Mouse (Mus musculus) urinary bladder, postnatal 36 days (tissue): ENCODE measurements around the gene Dhh.
A peak's percentile ranks its signal among the peaks of the same experiment; 100 is the strongest.
"Not testable (repeated sequence)": the region's sequence is repeated elsewhere in the genome, so short reads cannot be mapped to it uniquely, and the experiment has no call there.

Experiments
- DNase-seq, 2 experiments: peaks; one replicate each; pipeline ENCODE4 v3.0.0; 2022; ENCODE audit warnings: low spot score in 2 of 2, mixed read lengths in 1 of 2

The Dhh gene

GRCm38 (mm10) chr15:98897928-98898800, at the start of gene Dhh:
Gene Dhh, minus strand, starts transcription at chr15:98898540.
- DNase-seq = no peak

DNA sequence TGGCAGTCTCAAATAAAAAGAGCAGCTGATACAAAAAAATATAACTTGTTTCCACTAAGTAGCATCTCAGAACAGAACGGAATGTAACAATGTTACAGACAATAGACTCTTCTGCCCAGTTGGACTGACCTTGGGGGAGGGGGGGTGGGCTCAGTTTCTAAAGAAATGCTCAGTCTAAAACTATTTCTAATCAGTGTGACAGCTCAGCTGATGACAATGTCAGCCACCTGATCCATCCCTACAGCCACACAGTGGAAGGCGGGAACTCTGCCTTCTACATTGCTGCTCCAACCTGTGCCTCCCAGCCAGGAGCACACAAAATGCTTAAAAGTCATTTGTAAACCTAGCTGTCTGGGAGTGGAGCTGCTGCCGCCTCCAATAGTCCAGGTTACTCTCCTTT, 49.5 kb upstream of the Dhh start:
- no peak for DNase-seq

- no peak for DNase-seq
Measured at GRCm38 (mm10) chr15:98943133-98943532, 44.8 kb upstream of the Dhh start.

DNA sequence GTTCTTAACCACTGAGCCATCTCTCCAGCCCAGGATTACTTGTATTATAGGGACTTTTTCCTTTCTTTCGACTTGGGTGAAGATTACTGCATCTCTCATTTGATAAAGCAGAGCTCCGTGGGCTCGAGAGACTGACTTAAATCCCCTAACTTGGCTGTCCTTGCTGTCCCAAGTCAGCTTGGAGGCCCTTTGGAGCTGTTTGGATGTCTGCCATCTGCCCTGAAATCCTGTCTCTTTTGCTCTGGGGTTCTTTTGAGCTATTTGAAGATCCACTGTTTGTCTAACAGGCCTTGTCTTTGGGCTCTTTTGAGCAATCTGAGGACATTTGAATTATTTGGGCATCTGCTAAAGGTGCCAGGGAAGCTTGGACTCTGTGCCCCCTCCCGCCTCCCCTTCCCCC, 43.7 kb upstream of the Dhh start:
- DNase-seq = no peak

- no peak for DNase-seq
Measured at GRCm38 (mm10) chr15:98941539-98941938, 43.2 kb upstream of the Dhh start.

DNA sequence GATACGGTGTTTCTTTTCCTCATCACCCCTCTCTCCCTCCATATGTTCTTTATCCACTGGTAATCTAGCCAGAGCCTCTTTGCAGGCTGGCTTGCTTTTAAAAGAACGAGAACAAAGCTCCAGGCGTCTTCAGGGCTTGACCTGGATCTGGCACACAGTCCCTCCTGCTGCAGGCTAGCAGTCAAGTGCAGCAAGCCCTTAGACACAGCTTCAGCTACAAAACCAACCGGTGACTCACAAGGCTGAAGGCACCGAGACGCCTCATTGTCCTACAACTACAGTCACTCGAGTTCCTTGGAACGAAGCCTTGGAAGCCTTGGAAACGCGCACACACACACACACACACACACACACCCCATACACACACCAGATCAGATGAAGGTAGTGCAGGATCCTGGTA, 42.5 kb upstream of the Dhh start:
- DNase-seq = no peak

GRCm38 (mm10) chr15:98934217-98934839, 36.0 kb upstream of the Dhh start, which contains the start of gene Tuba1b:
Gene Tuba1b, minus strand, starts transcription at chr15:98934565.
- DNase-seq = peak; percentile 86 to 91

DNA sequence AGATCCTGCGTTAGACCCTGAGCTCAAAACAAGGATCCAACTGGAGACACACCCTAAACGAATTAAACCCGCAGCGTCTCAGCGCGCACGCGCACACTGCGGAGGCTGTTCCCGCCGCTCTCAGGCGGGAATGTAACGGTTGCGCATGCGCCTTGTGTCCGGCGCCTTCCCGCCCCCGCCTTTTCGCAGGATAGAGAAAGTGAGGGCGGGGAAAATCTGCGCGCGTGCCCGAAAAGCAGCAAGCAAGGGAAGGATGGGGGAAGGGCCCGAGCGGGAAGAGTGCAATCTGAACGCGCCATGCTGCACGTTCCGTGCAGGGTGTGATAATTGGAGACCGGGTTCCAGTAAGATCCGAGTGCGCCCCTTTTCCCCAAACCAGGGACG, 35.5 kb upstream of the Dhh start:
- peak; percentile 87 to 96 for DNase-seq

DNA sequence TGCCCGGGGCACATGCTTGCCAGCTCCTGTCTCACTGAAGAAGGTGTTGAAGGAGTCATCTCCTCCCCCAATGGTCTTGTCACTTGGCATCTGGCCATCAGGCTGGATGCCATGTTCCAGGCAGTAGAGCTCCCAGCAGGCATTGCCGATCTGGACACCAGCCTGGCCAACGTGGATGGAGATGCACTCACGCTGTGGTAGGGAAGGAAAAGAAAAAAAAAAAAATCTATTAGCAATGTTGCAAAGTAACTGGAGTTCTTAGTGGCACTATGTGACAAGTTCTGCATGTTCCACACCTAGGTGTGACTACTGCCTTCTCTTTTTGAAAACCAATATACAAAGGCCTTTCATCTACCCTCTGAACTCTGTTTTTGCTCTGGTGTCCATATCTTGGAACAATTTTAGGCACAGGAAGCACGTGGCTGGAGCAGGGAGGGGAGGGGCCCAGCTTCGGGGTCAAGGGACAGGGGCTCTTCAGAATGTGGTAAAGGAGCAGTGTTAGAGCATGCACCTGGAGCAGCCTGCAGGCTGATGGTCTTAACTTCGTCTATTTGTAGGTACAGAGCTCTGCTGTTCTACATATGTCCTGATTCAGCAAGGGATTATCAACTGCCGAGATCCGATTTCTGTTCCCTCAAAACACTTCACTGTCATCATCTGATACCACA, 34.8 kb upstream of the Dhh start:
- DNase-seq = not testable (repeated sequence)

DNA sequence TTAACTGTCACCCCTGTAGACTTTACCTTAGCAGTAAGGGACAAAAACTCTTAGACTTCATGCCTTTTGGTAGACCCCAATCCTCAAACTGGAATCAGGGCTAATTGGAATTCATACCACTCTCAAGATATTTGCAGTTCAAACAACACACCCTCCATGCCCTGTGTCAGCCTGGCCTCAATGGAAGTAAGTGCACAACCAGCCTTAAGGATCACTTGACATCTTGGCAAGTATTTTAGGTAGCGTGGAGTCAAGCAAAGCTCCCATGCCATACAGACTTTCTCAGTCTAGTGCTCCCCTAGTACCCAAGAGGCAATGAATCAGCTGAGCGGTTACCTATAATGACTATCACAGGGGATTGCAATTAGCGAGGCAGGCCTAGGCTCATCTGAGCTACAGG, 32.7 kb upstream of the Dhh start:
- no peak for DNase-seq

DNA sequence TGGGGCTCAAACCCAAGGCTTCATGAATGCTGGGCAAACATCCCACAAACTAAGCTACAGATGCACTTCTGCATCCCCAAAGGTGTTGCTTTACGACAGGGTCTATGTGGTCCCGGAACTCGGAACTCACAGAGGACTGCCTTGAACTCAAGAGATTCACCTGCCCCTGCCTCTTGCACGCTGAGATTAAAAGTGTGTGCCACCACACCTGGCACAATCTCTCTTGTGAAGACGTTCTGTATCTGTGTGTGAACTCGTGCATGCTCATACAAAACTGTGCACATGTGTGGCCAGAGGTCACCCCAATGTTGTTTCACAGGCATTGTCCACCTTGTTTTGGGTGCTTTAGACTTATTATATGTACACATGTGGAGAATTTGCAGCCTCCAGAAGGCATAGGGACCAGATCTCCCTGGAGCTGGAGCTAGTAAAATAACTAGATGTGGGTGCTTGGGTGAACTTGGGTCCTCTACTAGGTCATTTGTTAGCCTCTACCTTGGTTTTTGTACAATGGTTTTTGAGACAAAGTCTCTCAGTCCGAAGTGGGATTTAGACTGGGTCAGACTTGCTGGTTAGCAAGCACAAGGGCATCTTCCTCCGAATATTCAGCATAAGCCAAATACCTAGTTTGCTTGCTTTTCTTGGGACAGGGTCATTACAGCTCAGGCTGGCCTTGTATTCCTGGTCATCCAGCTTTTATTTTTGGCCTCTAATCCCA, 31.8 kb upstream of the Dhh start:
- DNase-seq = no peak

- DNase-seq = peak; percentile 62 to 72
Measured at GRCm38 (mm10) chr15:98928598-98929240, 30.4 kb upstream of the Dhh start.

GRCm38 (mm10) chr15:98927566-98927965, 29.2 kb upstream of the Dhh start:
- DNase-seq = no peak

DNA sequence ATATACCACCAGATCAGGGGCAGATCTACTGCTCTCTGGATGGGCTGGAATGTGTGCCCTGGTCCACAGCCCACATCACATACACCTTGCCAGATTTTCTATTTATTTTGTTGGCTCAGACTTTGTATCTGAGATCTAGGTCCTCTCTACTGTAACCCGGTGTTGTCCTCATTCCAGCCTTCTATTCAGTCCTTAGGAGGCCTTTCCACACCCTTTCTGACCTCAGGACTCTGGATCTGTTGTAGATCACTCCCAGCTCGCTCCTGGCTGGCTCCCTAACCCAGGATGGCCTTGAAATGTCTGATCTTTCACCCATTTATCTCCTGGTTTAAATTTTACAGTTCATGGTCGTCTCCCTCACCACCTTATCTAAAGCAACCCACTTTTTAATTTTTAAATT, 26.3 kb upstream of the Dhh start:
- DNase-seq = no peak

GRCm38 (mm10) chr15:98923031-98923537, 24.7 kb upstream of the Dhh start:
- no peak for DNase-seq

DNA sequence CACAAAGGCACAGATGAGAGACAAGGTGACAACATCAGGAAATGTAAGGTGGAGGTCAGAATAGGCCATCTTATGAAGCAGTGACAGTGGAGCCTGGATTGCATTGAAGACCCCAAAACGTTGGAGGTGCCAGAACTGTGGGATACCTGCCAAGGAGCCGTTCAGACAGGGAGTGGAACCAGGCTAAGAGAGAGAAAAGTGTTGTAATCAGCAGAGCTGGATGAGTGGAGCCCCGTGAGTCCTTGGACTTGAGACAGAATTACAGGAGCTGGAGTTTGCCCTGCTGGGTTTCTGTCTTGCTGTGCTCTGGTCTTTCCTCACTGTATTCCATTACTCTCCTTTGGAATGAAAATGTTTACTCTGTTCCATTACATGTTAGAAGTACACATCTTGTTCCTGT, 24.2 kb upstream of the Dhh start:
- no peak for DNase-seq

DNA sequence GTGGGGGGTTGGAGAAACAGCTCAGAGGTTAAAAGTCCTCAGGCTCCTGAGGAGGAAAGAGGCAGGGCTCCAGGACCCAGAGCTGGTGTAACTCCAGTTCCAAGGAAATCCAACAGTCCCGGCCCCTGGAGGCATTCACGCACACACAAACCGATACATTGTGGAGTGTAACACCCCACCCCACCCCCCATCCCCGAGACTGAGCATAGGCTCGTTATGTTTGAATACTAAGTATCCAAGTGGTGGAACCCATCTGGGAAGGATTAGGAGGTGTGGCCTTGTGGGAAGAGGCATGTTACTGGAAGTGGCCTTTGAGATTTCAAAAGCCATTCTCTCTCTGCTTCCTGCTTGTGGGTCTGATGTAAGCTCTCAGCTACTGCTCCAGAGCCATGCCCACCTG, 23.2 kb upstream of the Dhh start:
- DNase-seq = no peak

DNA sequence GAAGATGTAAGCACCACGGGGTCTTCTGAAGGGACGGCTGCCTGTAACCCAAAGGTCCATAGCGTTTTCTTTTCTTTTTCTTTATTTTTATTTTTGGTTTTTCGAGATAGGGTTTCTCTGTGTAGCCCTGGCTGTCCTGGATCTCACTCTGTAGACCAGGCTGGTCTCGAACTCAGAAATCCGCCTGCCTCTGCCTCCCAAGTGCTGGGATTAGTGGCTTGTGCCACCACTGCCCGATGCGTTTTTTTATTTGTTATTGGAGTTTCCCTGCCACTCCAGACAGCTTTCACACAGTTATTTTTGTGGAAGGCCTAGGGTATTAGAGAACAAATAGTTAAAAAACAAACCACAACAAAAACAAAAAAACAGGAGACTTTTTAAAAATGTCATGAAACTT, 20.2 kb upstream of the Dhh start:
- not testable (repeated sequence) for DNase-seq

DNA sequence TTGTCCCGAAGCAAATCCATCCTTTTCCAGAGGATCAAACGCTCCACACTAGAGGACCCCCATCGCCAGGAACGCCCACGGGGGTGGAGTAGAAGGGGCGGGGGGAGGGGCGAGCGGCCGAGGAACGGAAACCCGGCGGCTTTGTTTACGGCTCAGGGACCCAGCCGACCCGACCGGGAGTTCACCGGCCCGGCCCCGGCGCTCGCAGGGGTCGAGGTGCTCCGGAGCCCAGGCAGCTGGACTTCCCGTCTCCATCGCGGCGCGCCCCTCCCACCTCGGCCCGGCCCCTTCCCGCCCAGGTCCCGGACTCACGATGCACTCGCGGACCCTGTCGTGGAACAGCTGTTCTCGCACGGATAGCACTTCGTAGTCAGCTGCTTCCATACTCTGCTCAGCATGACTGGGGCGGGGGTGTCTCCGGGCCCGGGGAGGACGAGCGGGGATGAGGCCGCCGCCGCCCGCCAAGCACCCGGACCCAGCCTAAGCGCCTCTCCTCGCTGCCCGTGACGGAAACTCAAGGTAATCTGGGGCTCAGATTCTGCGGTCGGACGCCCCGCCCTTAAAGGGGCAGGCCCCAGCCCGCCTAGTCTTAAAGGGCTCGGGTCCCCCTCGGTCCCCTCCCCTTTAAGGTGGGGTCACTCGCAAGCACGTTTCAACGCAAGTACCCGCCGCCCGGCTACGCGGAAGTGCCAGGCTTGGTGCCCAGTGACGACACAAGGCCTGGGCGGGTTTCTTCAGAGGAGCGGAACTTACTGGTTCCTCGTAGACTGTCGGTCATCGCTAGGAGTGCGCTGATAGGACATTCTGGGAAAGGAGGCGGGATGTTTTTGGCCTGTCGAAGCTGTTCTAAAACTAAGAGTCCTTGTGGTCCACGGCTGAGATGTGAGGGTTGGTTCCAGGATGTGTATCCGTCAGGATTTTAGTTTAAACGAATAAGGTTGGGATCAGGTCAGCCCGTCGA, 19.5 kb upstream of the Dhh start, which contains the start of gene Lmbr1l:
TSS of gene Lmbr1l (minus strand) at position 694 of the 961 bp plus-strand sequence.
- DNase-seq = peak; percentile 99 to 100

DNA sequence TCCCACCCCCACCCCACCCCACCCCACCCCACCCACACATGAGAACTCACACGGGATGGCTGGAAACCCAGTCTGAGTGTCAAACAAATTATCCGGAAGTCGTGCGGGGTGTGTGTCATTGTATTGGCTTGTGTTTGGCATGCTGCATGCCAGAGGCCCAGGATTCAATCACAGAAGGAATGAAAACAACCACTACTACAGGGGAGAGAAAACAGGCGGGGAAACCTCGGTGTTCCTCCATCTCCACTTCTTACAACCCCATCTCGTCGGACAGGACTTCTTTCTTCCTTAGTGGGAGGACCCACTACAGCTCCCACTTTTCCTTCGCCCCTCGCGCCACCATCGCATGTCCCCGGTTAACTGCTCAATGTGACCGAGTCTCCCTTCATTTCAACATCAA, 18.8 kb upstream of the Dhh start:
- no peak for DNase-seq
